Mouse (Mus musculus): ENCODE measurements around the gene Hras. TPM values are rescaled to one million over a fixed set of nuclear protein-coding genes. Genes with fewer than 3 reads are reported as not detected.

The Hras gene
- 10 to 100 TPM; 38.9 to 45.3 TPM for total RNA-seq (2023)

GRCm38 (mm10) chr7:141193948-141194347 is at the start of gene Hras, which contains the start of gene Lrrc56:
Hras (minus strand) TSS chr7:141194005.
Lrrc56 (plus strand) TSS chr7:141194157.

GRCm38 (mm10) chr7:141228279-141229067 is 34.7 kb upstream of the Hras start, which contains the start of gene Phrf1:
Phrf1 (plus strand) TSS chr7:141228784.

DNA sequence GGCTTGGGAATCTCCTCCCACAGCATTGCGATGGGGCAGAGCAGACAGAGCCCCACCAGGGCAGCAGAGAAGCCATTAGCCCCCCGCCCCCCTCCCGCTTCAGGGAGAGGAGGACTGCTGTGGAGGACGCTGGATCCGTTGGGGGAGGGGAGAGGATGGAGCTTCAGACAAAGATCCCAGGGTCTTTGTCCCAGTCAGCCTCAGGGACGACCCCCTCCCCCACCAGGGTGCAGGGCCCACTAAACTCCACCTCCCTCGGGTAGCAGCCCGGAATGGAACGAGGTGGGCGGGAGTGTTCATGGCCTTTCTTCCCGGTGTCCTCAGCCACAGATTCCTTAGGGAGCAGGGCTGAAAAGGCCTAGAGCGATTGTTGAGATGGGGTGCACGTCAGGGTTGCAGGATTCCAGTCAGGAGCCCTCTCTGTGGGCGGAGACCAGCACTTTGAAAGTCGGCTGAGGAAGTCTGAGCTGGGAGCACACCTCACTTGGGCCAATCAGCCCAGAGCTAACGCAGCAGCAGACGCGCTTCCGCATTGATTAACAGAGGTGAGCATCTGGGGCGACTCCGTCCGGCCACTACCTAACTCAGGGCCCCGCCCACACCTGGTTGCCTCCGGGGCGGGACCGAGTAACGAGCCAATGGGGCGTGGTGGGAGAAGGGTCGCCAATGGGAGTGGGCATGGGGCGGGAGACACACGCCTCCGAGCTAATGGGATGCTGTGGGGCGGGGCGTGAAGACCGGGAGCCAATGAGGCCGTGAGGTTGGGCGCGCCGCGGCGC is 21.5 kb upstream of the Hras start, which contains the start of gene Rassf7:
Rassf7 (plus strand) TSS at position 760 of the 779 bp plus-strand sequence.

GRCm38 (mm10) chr7:141213605-141214235 is 19.9 kb upstream of the Hras start, which contains the start of gene Lmntd2:
Lmntd2 (minus strand) TSS chr7:141214080.

GRCm38 (mm10) chr7:141172116-141173006 is 21.4 kb downstream of the Hras start, which contains the start of gene Rnh1:
Rnh1 (minus strand) TSS chr7:141172857.

Other genes with a start within 250 kb of the Hras start
- gene Ifitm5, start 243.7 kb downstream of the Hras start, total RNA-seq (2023), result not detected
- not detected for gene Gm45717, start 238.1 kb downstream of the Hras start, total RNA-seq (2023)
- gene Ifitm2, start 238.0 kb downstream of the Hras start, total RNA-seq (2023), result 10 to 100 TPM; 17.0 to 18.4 TPM
- 1 to 10 TPM in 1 of 2 experiments, not detected in 1; 5.9 TPM for gene Ifitm1, start 226.8 kb downstream of the Hras start, total RNA-seq (2023)
- 1 to 10 TPM; 1.2 to 5.6 TPM for gene Ifitm3, start 183.2 kb downstream of the Hras start, total RNA-seq (2023)
- not detected for gene Ifitm6, start 176.1 kb downstream of the Hras start, total RNA-seq (2023)
- not detected for gene Gm17387, start 164.9 kb downstream of the Hras start, total RNA-seq (2023)
- 1 to 10 TPM; 1.4 to 2.2 TPM for gene B4galnt4, start 132.9 kb downstream of the Hras start, total RNA-seq (2023)
- 10 to 100 TPM; 45.7 to 59.0 TPM for gene Pkp3, start 115.8 kb downstream of the Hras start, total RNA-seq (2023)
- 10 to 100 TPM; 74.9 to 85.3 TPM for gene Sigirr, start 93.4 kb downstream of the Hras start, total RNA-seq (2023)
- not detected for gene Ano9, start 76.2 kb downstream of the Hras start, total RNA-seq (2023)
- 10 to 100 TPM; 12.0 to 12.5 TPM for gene Ptdss2, start 71.6 kb downstream of the Hras start, total RNA-seq (2023)
- gene Rnh1, start 21.1 kb downstream of the Hras start, total RNA-seq (2023), result 10 to 100 TPM; 35.2 to 41.1 TPM
- gene Lrrc56, start 152 bp upstream of the Hras start, total RNA-seq (2023), result 1 to 10 TPM; 4.8 to 5.0 TPM
- 1 to 10 TPM; 2.4 to 2.6 TPM for gene Lmntd2, start 20.1 kb upstream of the Hras start, total RNA-seq (2023)
- gene Rassf7, start 21.9 kb upstream of the Hras start, total RNA-seq (2023), result 1 to 10 TPM; 9.3 to 9.6 TPM
- gene Phrf1, start 34.8 kb upstream of the Hras start, total RNA-seq (2023), result 100 to 1,000 TPM; 173 to 177 TPM
- gene Irf7, start 72.5 kb upstream of the Hras start, total RNA-seq (2023), result 10 to 100 TPM; 34.4 to 53.3 TPM
- not detected for gene Cdhr5, start 82.8 kb upstream of the Hras start, total RNA-seq (2023)
- gene Sct, start 85.1 kb upstream of the Hras start, total RNA-seq (2023), result not detected
- not detected for gene Drd4, start 98.0 kb upstream of the Hras start, total RNA-seq (2023)
- 10 to 100 TPM; 65.6 to 68.5 TPM for gene Deaf1, start 133.7 kb upstream of the Hras start, total RNA-seq (2023)
- 10 to 100 TPM; 20.7 to 21.2 TPM for gene Tmem80, start 133.7 kb upstream of the Hras start, total RNA-seq (2023)
- under 1 TPM in 1 of 2 experiments, not detected in 1; 0.80 TPM for gene Eps8l2, start 144.9 kb upstream of the Hras start, total RNA-seq (2023)
- 100 to 1,000 TPM in 1 of 2 experiments, 10 to 100 TPM in 1; 93.1 to 107 TPM for gene Taldo1, start 198.2 kb upstream of the Hras start, total RNA-seq (2023)
- gene Gatd1, start 220.1 kb upstream of the Hras start, total RNA-seq (2023), result 10 to 100 TPM; 38.3 to 40.0 TPM
- not detected for gene Cend1, start 235.5 kb upstream of the Hras start, total RNA-seq (2023)
- gene Slc25a22, start 243.9 kb upstream of the Hras start, total RNA-seq (2023), result 10 to 100 TPM; 55.0 to 76.6 TPM

Data from T-cell, adult 66 days (primary cell).